Mouse (Mus musculus): ENCODE data around the gene Clint1. TPM values are rescaled to one million over a fixed set of nuclear protein-coding genes. Genes with fewer than 3 reads are reported as not detected.

Gene Clint1
- total RNA-seq, 2 experiments from 2014 or later = 46.1 to 49.2 TPM

GRCm38 (mm10) chr11:45959598-45959997 is 107.7 kb downstream of the Clint1 start:
- DNase-seq (ENCODE audit: low spot score in 2 of 2) = peak in 1 of 2 experiments; percentile 35
- intact Hi-C loops (cut with DNase I) = no loop called here

GRCm38 (mm10) chr11:45960003-45960402 is 108.2 kb downstream of the Clint1 start:
- intact Hi-C loops (cut with DNase I) = no loop called here
- no peak for DNase-seq (ENCODE audit: low spot score in 2 of 2)

Small RNA genes within 50 kb of the gene (microRNA-seq; reads per million reads assigned to microRNA genes)
- 0 reads per million in 2 experiments for gene Gm22751

Other genes with a start within 250 kb of the Clint1 start
- 10 to 100 TPM; 71.1 to 85.1 TPM for gene Lsm11, start 92.9 kb downstream of the Clint1 start, total RNA-seq (2021)
- 1 to 10 TPM; 7.4 to 10.0 TPM for gene Thg1l, start 103.4 kb downstream of the Clint1 start, total RNA-seq (2021)
- under 1 TPM; 0.15 to 0.25 TPM for gene Sox30, start 128.3 kb downstream of the Clint1 start, total RNA-seq (2021)
- gene Gm12166, start 200.3 kb downstream of the Clint1 start, total RNA-seq (2021) = 1 to 10 TPM; 1.8 to 2.6 TPM
- gene Adam19, start 203.9 kb downstream of the Clint1 start, total RNA-seq (2021) = 10 to 100 TPM; 29.0 to 32.3 TPM

Data from left cerebral cortex, postnatal 14 days (tissue).